Comparison of ENCODE assay signal across 12 mouse cellular contexts in genomic region chr1:90651781-90652180, GRCm38 (mm10). TPM values are rescaled to one million over a fixed set of nuclear protein-coding genes. Genes with fewer than 3 reads are reported as not detected.
DNase-seq lines count a peak whose midpoint lies in the region; ATAC-seq and TF ChIP-seq lines count a peak whose summit lies in the region.
"Had no signal": no experiment of that assay in that cellular context is flagged by ENCODE, and none has a peak within 500 bp of the region (broad histone marks: within the 10 kb centered on the region; RNA-seq: fewer than 3 reads in every experiment).

No protein-coding gene starts in this region.

- peak overlapping the region; percentile 83 for H3K27ac ChIP-seq in hindbrain, embryonic 10.5 days
- no peak overlapping the region for H3K27ac ChIP-seq in hindbrain, embryonic 11.5 days (ENCODE audit: low read depth, low read length)
- peak overlapping the region; percentile 67; the same call in 1 of the 2 replicates for H3K27ac ChIP-seq in lung, postnatal 0 days (ENCODE audit: low read length)
- peak overlapping the region; percentile 87 for H3K27ac ChIP-seq in heart, embryonic 13.5 days (replicated peaks)
- peak overlapping the region; percentile 90 for H3K27ac ChIP-seq in stomach, embryonic 16.5 days (ENCODE audit: low read length)
- H3K27ac ChIP-seq: midbrain, embryonic 15.5 days had no signal

- peaks cover 16% of the 10 kb centered on the region for H3K4me1 ChIP-seq in hindbrain, embryonic 10.5 days (replicated peaks)
- no peaks in the 10 kb centered on the region for H3K4me1 ChIP-seq in hindbrain, embryonic 11.5 days (replicated peaks; ENCODE audit: control insufficient read depth, insufficient read depth, low read length)
- H3K4me1 ChIP-seq in lung, postnatal 0 days (ENCODE audit: insufficient read depth, low read depth, low read length) = no peaks in the 10 kb centered on the region
- H3K4me1 ChIP-seq in heart, embryonic 13.5 days = peaks cover 28% of the 10 kb centered on the region
- peaks cover 25% of the 10 kb centered on the region for H3K4me1 ChIP-seq in stomach, embryonic 16.5 days (ENCODE audit: control insufficient read depth, insufficient read depth, low read length)

- H3K4me2 ChIP-seq in hindbrain, embryonic 11.5 days (replicated peaks; ENCODE audit: low read depth, low read length) = no peak overlapping the region
- no peak overlapping the region for H3K4me2 ChIP-seq in lung, postnatal 0 days (replicated peaks; ENCODE audit: low read depth, low read length)
- H3K4me2 ChIP-seq in heart, embryonic 13.5 days = no peak overlapping the region
- H3K4me2 ChIP-seq in stomach, embryonic 16.5 days (ENCODE audit: low read depth, low read length) = no peak overlapping the region
- H3K4me2 ChIP-seq: midbrain, embryonic 15.5 days had no signal

- H3K9ac ChIP-seq in hindbrain, embryonic 11.5 days (ENCODE audit: low read depth, low read length) = no peak overlapping the region
- no peak overlapping the region for H3K9ac ChIP-seq in lung, postnatal 0 days (replicated peaks; ENCODE audit: low read depth)
- no peak overlapping the region for H3K9ac ChIP-seq in heart, embryonic 13.5 days
- H3K9ac ChIP-seq in stomach, embryonic 16.5 days (ENCODE audit: low read length) = peak overlapping the region; percentile 19; the same call in 1 of the 2 replicates
- H3K9ac ChIP-seq: midbrain, embryonic 15.5 days had no signal

- H3K36me3 ChIP-seq in hindbrain, embryonic 10.5 days = no peaks in the 10 kb centered on the region
- H3K36me3 ChIP-seq in hindbrain, embryonic 11.5 days (ENCODE audit: control insufficient read depth, insufficient read depth, low read length) = no peaks in the 10 kb centered on the region
- no peaks in the 10 kb centered on the region for H3K36me3 ChIP-seq in lung, postnatal 0 days (ENCODE audit: insufficient read depth, low read length)
- no peaks in the 10 kb centered on the region for H3K36me3 ChIP-seq in heart, embryonic 13.5 days
- H3K36me3 ChIP-seq in stomach, embryonic 16.5 days (ENCODE audit: control insufficient read depth, insufficient read depth, low read length) = no peaks in the 10 kb centered on the region
- H3K36me3 ChIP-seq: midbrain, embryonic 15.5 days had no signal

- no peak for TF ChIP-seq EP300 in lung, postnatal 0 days (IDR thresholded peaks at IDR 0.05)

- no peaks in the 10 kb centered on the region for H3K9me3 ChIP-seq in hindbrain, embryonic 10.5 days
- no peaks in the 10 kb centered on the region for H3K9me3 ChIP-seq in hindbrain, embryonic 11.5 days (ENCODE audit: control insufficient read depth, low read length)
- no peaks in the 10 kb centered on the region for H3K9me3 ChIP-seq in lung, postnatal 0 days (ENCODE audit: low read length)
- H3K9me3 ChIP-seq in heart, embryonic 13.5 days = no peaks in the 10 kb centered on the region
- no peaks in the 10 kb centered on the region for H3K9me3 ChIP-seq in stomach, embryonic 16.5 days (replicated peaks; ENCODE audit: control insufficient read depth, low read length)
- H3K9me3 ChIP-seq: midbrain, embryonic 15.5 days had no signal

- TF ChIP-seq CTCF in lung, postnatal 0 days (IDR thresholded peaks at IDR 0.05) = no peak

- ATAC-seq in hindbrain, embryonic 11.5 days (ENCODE audit: low FRiP score) = no peak
- ATAC-seq in lung, postnatal 0 days = no peak
- no peak for ATAC-seq in heart, embryonic 13.5 days (ENCODE audit: extremely low read depth, insufficient number of reproducible peaks, low FRiP score, low TSS enrichment)
- ATAC-seq in stomach, embryonic 16.5 days (ENCODE audit: insufficient read depth, low FRiP score) = no peak

- no peak overlapping the region for H3K4me3 ChIP-seq in hindbrain, embryonic 10.5 days
- H3K4me3 ChIP-seq in hindbrain, embryonic 11.5 days (ENCODE audit: low read depth, low read length) = no peak overlapping the region
- H3K4me3 ChIP-seq in lung, postnatal 0 days (ENCODE audit: low read depth, low read length) = no peak overlapping the region
- no peak overlapping the region for H3K4me3 ChIP-seq in heart, embryonic 13.5 days
- H3K4me3 ChIP-seq in stomach, embryonic 16.5 days (replicated peaks; ENCODE audit: low read length) = no peak overlapping the region
- H3K4me3 ChIP-seq: midbrain, embryonic 15.5 days had no signal

- no peak for DNase-seq in hindbrain, embryonic 10.5 days (ENCODE audit: low spot score)
- no peak for DNase-seq in hindbrain, embryonic 11.5 days (ENCODE audit: low spot score)
- DNase-seq in lung, postnatal 0 days (ENCODE audit: low spot score) = no peak
- DNase-seq in lung, postnatal 36 days = no peak
- no peak for DNase-seq in layer of hippocampus, postnatal 10 days (ENCODE audit: low spot score in 2 of 2)
- no peak for DNase-seq in thymus, postnatal 10 days (ENCODE audit: low spot score in 2 of 2)
- DNase-seq: kidney, postnatal 36 days; left cerebral cortex, postnatal 4 days; thymus, postnatal 4 days had no signal

- no peaks in the 10 kb centered on the region for H3K27me3 ChIP-seq in hindbrain, embryonic 10.5 days (ENCODE audit: insufficient read depth, poor library complexity, severe bottlenecking)
- no peaks in the 10 kb centered on the region for H3K27me3 ChIP-seq in hindbrain, embryonic 11.5 days (ENCODE audit: control insufficient read depth, insufficient read depth, low read length)
- H3K27me3 ChIP-seq in lung, postnatal 0 days (replicated peaks; ENCODE audit: insufficient read depth, low read length) = no peaks in the 10 kb centered on the region
- no peaks in the 10 kb centered on the region for H3K27me3 ChIP-seq in heart, embryonic 13.5 days (replicated peaks)
- no peaks in the 10 kb centered on the region for H3K27me3 ChIP-seq in stomach, embryonic 16.5 days (ENCODE audit: control insufficient read depth, insufficient read depth, low read length)
- H3K27me3 ChIP-seq: midbrain, embryonic 15.5 days had no signal

RNA-seq across cellular contexts. Expression of gene Cops8, which starts 49.0 kb away (rescaled TPM):
- polyA plus RNA-seq in hindbrain, embryonic 10.5 days (2016; fragmentation: Nextera tagmentation; extraction: Ambion mirVana) = 193 and 195 TPM in 2 replicates
- polyA plus RNA-seq in hindbrain, embryonic 11.5 days (2014; fragmentation: Nextera tagmentation; extraction: Ambion mirVana) = 195 and 207 TPM in 2 replicates
- 79.7 and 93.3 TPM in 2 replicates for polyA plus RNA-seq in lung, postnatal 0 days (2015; fragmentation: Nextera tagmentation; extraction: Ambion mirVana)
- 108 and 121 TPM in 2 replicates for polyA plus RNA-seq in heart, embryonic 13.5 days (2015; fragmentation: Nextera tagmentation; extraction: Ambion mirVana)
- polyA plus RNA-seq in stomach, embryonic 16.5 days (2015; fragmentation: Nextera tagmentation; extraction: Ambion mirVana) = 123 and 138 TPM in 2 replicates
- total RNA-seq in layer of hippocampus, postnatal 10 days (2021) = 10 to 100 TPM; 87.1 to 97.3 TPM
